33 mouse cellular contexts compared by ENCODE assay signal in genomic region chr6:100733218-100733617, GRCm38 (mm10). TPM values are rescaled to one million over a fixed set of nuclear protein-coding genes. Genes with fewer than 3 reads are reported as not detected.
A peak's percentile ranks its signal among the peaks of the same experiment; 100 is the strongest.
DNase-seq lines count a peak whose midpoint lies in the region; ATAC-seq and TF ChIP-seq lines count a peak whose summit lies in the region.
"Had no signal": no experiment of that assay in that cellular context is flagged by ENCODE, and none has a peak within 500 bp of the region (broad histone marks: within the 10 kb centered on the region; RNA-seq: fewer than 3 reads in every experiment).

No protein-coding gene starts in this region.

- peak overlapping the region; percentile 3; the same call in 1 of the 2 replicates for H3K27ac ChIP-seq in gastrocnemius, adult 2 months
- H3K27ac ChIP-seq in midbrain, embryonic 11.5 days (ENCODE audit: low read depth, low read length), result no peak overlapping the region
- H3K27ac ChIP-seq in midbrain, embryonic 14.5 days (replicated peaks; ENCODE audit: low read depth, low read length), result no peak overlapping the region
- peak overlapping the region; percentile 67 for H3K27ac ChIP-seq in limb, embryonic 13.5 days
- H3K27ac ChIP-seq in forebrain, embryonic 16.5 days (ENCODE audit: low read length), result no peak overlapping the region
- H3K27ac ChIP-seq: hindbrain, embryonic 14.5 days; left cerebral cortex, adult 2 months; liver, embryonic 12.5 days; midbrain, embryonic 13.5 days; neural tube, embryonic 15.5 days; stomach, postnatal 0 days had no signal

- no peaks in the 10 kb centered on the region for H3K27me3 ChIP-seq in midbrain, embryonic 11.5 days (ENCODE audit: control insufficient read depth, insufficient read depth, low read length)
- H3K27me3 ChIP-seq in midbrain, embryonic 14.5 days (ENCODE audit: control insufficient read depth, insufficient read depth, low read length), result no peaks in the 10 kb centered on the region
- no peaks in the 10 kb centered on the region for H3K27me3 ChIP-seq in limb, embryonic 13.5 days
- H3K27me3 ChIP-seq in forebrain, embryonic 16.5 days (replicated peaks; ENCODE audit: control insufficient read depth, insufficient read depth, low read length), result no peaks in the 10 kb centered on the region
- H3K27me3 ChIP-seq: liver, embryonic 12.5 days; megakaryocyte, embryonic 14.5 days; midbrain, embryonic 13.5 days; neural tube, embryonic 15.5 days had no signal

- H3K9ac ChIP-seq in midbrain, embryonic 11.5 days (ENCODE audit: low read length), result no peak overlapping the region
- no peak overlapping the region for H3K9ac ChIP-seq in midbrain, embryonic 14.5 days (replicated peaks; ENCODE audit: low read length)
- H3K9ac ChIP-seq in limb, embryonic 13.5 days, result no peak overlapping the region
- H3K9ac ChIP-seq in forebrain, embryonic 16.5 days (replicated peaks; ENCODE audit: low read depth, low read length), result no peak overlapping the region
- H3K9ac ChIP-seq: forebrain, postnatal 0 days; heart, embryonic 12.5 days; hindbrain, embryonic 14.5 days; liver, embryonic 12.5 days; liver, postnatal 0 days; midbrain, embryonic 13.5 days; neural tube, embryonic 15.5 days had no signal

- H3K4me2 ChIP-seq in midbrain, embryonic 11.5 days, result no peak overlapping the region
- no peak overlapping the region for H3K4me2 ChIP-seq in midbrain, embryonic 14.5 days (ENCODE audit: low read length)
- H3K4me2 ChIP-seq in limb, embryonic 13.5 days (replicated peaks), result peak overlapping the region; percentile 45; the same call in 1 of the 2 replicates
- no peak overlapping the region for H3K4me2 ChIP-seq in forebrain, embryonic 16.5 days (ENCODE audit: low read length)
- H3K4me2 ChIP-seq: heart, embryonic 12.5 days; hindbrain, embryonic 14.5 days; liver, embryonic 12.5 days; midbrain, embryonic 13.5 days had no signal

- no peaks in the 10 kb centered on the region for H3K4me1 ChIP-seq in midbrain, embryonic 11.5 days (ENCODE audit: control insufficient read depth, insufficient read depth, low read length)
- H3K4me1 ChIP-seq in midbrain, embryonic 14.5 days (ENCODE audit: control insufficient read depth, insufficient read depth, low read length), result no peaks in the 10 kb centered on the region
- peaks cover 44% of the 10 kb centered on the region for H3K4me1 ChIP-seq in limb, embryonic 13.5 days
- peaks cover 10% of the 10 kb centered on the region for H3K4me1 ChIP-seq in forebrain, embryonic 16.5 days (replicated peaks; ENCODE audit: control insufficient read depth, insufficient read depth, low read length)
- H3K4me1 ChIP-seq: liver, embryonic 12.5 days; megakaryocyte, embryonic 14.5 days; midbrain, embryonic 13.5 days had no signal

- ATAC-seq in midbrain, embryonic 11.5 days (ENCODE audit: low FRiP score), result no peak
- no peak for ATAC-seq in midbrain, embryonic 14.5 days (ENCODE audit: low FRiP score, low TSS enrichment)
- no peak for ATAC-seq in limb, embryonic 13.5 days (ENCODE audit: low FRiP score, low read depth)
- ATAC-seq in forebrain, embryonic 16.5 days, result no peak
- ATAC-seq: intestine, postnatal 0 days; liver, embryonic 12.5 days; liver, postnatal 0 days; midbrain, embryonic 13.5 days had no signal

- no peaks in the 10 kb centered on the region for H3K36me3 ChIP-seq in midbrain, embryonic 11.5 days (ENCODE audit: control insufficient read depth, insufficient read depth, low read length)
- no peaks in the 10 kb centered on the region for H3K36me3 ChIP-seq in midbrain, embryonic 14.5 days (ENCODE audit: control insufficient read depth, insufficient read depth, low read length)
- peaks cover 17% of the 10 kb centered on the region for H3K36me3 ChIP-seq in limb, embryonic 13.5 days
- no peaks in the 10 kb centered on the region for H3K36me3 ChIP-seq in forebrain, embryonic 16.5 days (ENCODE audit: control insufficient read depth, insufficient read depth)
- H3K36me3 ChIP-seq: G1E; heart, embryonic 12.5 days; liver, embryonic 12.5 days; midbrain, embryonic 13.5 days; neural tube, embryonic 15.5 days had no signal

- H3K9me3 ChIP-seq in midbrain, embryonic 11.5 days (ENCODE audit: control insufficient read depth, low read length), result no peaks in the 10 kb centered on the region
- no peaks in the 10 kb centered on the region for H3K9me3 ChIP-seq in midbrain, embryonic 14.5 days (ENCODE audit: control insufficient read depth, low read length)
- no peaks in the 10 kb centered on the region for H3K9me3 ChIP-seq in limb, embryonic 13.5 days
- H3K9me3 ChIP-seq in forebrain, embryonic 16.5 days (ENCODE audit: control insufficient read depth, low read length), result no peaks in the 10 kb centered on the region
- H3K9me3 ChIP-seq: heart, embryonic 12.5 days; liver, embryonic 12.5 days; midbrain, embryonic 13.5 days; neural tube, embryonic 15.5 days had no signal

- intact Hi-C loops in gastrocnemius, adult 2 months (cut with DNase I), result no loop called here

- TF ChIP-seq CTCF in gastrocnemius, adult 2 months (IDR thresholded peaks at IDR 0.05), result no peak

- no peak for DNase-seq in gastrocnemius, adult 2 months
- no peak for DNase-seq in gastrocnemius, adult 8-10 months (ENCODE audit: low spot score in 2 of 2)
- DNase-seq in midbrain, embryonic 11.5 days (ENCODE audit: low spot score, missing footprints), result peak; percentile 12
- DNase-seq in midbrain, embryonic 14.5 days, result no peak
- no peak for DNase-seq in layer of hippocampus, postnatal 14 days (ENCODE audit: low spot score in 2 of 2)
- DNase-seq: adrenal gland, adult 8-10 months; cerebellum, adult 11 months; cerebellum, adult 9-11 months; kidney, adult 9 months; kidney, postnatal 10 days; liver, postnatal 0 days; retina, postnatal 1 day; spleen, adult 18-20 months; thymus, adult 18-20 months; thymus, postnatal 25 days had no signal

- H3K4me3 ChIP-seq in gastrocnemius, adult 2 months, result no peak overlapping the region
- H3K4me3 ChIP-seq in midbrain, embryonic 11.5 days (ENCODE audit: low read depth, low read length), result no peak overlapping the region
- H3K4me3 ChIP-seq in midbrain, embryonic 14.5 days (replicated peaks; ENCODE audit: low read depth, low read length), result no peak overlapping the region
- no peak overlapping the region for H3K4me3 ChIP-seq in limb, embryonic 13.5 days
- no peak overlapping the region for H3K4me3 ChIP-seq in forebrain, embryonic 16.5 days (replicated peaks; ENCODE audit: low read length)
- H3K4me3 ChIP-seq: erythroblast, embryonic 14.5 days; heart, embryonic 12.5 days; left cerebral cortex, adult 2 months; liver, embryonic 12.5 days; megakaryocyte, embryonic 14.5 days; midbrain, embryonic 13.5 days; neural tube, embryonic 15.5 days had no signal

- WGBS in midbrain, embryonic 11.5 days, result 93% methylated on average over 10 of the region's 10 CpGs
- WGBS in midbrain, embryonic 14.5 days, result 93% methylated on average over 10 of the region's 10 CpGs
- 79% methylated on average over 10 of the region's 10 CpGs for WGBS in limb, embryonic 13.5 days
- WGBS in forebrain, embryonic 16.5 days, result 92% methylated on average over 10 of the region's 10 CpGs

RNA-seq across cellular contexts. Expression of gene Gxylt2, which starts 28.7 kb away (rescaled TPM):
- total RNA-seq in gastrocnemius, adult 2 months (2021), result under 1 TPM; 0.66 to 0.67 TPM
- under 1 TPM; 0.31 to 0.83 (median 0.48) TPM for total RNA-seq in gastrocnemius, adult 8-10 months (2022)
- 3.3 and 3.8 TPM in 2 replicates for polyA plus RNA-seq in midbrain, embryonic 11.5 days (2014; fragmentation: Nextera tagmentation; extraction: Ambion mirVana)
- 0.53 and 1.2 TPM in 2 replicates for polyA plus RNA-seq in midbrain, embryonic 14.5 days (2014; fragmentation: Nextera tagmentation; extraction: Ambion mirVana)
- 21.2 and 23.5 TPM in 2 replicates for polyA plus RNA-seq in limb, embryonic 13.5 days (2015; fragmentation: Nextera tagmentation; extraction: Ambion mirVana)
- polyA plus RNA-seq in forebrain, embryonic 16.5 days (2015; fragmentation: Nextera tagmentation; extraction: Ambion mirVana), result 0.60 and 1.0 TPM in 2 replicates
- 1 to 10 TPM; 1.9 TPM for total RNA-seq in layer of hippocampus, postnatal 14 days (2021)
- total RNA-seq: common myeloid progenitor, adult 5-6 weeks; granulocyte monocyte progenitor cell, adult 5-6 weeks; hematopoietic stem cell, adult 5-6 weeks; monocyte, adult 5-6 weeks had no signal
- polyA plus RNA-seq: erythroblast, embryonic 14.5 days; G1E had no signal

Comparison
In these comparisons a context has a peak if more than half of its experiments do, and no peak if none do; other contexts are left out.
1. H3K27ac ChIP-seq: peak in gastrocnemius, adult 2 months (single experiment) and limb, embryonic 13.5 days (single experiment); none in midbrain, embryonic 11.5 days (single experiment), midbrain, embryonic 14.5 days (single experiment) and forebrain, embryonic 16.5 days (single experiment).